Mouse (Mus musculus) liver, postnatal 0 days (tissue): ENCODE measurements around the gene Tcf23.
A peak's percentile ranks its signal among the peaks of the same experiment; 100 is the strongest.

Experiments used
- CTCF ChIP-seq: sonication (generic); IDR thresholded peaks from 2 replicates; pipeline ENCODE4 v1.5.1; 2016; ENCODE audit warnings: antibody characterized with exemption, low read depth
- EP300 ChIP-seq: IDR thresholded peaks from 2 replicates; pipeline ENCODE4 v1.6.1; 2016; ENCODE audit warnings: antibody characterized with exemption, low read depth, mild to moderate bottlenecking

DNA sequence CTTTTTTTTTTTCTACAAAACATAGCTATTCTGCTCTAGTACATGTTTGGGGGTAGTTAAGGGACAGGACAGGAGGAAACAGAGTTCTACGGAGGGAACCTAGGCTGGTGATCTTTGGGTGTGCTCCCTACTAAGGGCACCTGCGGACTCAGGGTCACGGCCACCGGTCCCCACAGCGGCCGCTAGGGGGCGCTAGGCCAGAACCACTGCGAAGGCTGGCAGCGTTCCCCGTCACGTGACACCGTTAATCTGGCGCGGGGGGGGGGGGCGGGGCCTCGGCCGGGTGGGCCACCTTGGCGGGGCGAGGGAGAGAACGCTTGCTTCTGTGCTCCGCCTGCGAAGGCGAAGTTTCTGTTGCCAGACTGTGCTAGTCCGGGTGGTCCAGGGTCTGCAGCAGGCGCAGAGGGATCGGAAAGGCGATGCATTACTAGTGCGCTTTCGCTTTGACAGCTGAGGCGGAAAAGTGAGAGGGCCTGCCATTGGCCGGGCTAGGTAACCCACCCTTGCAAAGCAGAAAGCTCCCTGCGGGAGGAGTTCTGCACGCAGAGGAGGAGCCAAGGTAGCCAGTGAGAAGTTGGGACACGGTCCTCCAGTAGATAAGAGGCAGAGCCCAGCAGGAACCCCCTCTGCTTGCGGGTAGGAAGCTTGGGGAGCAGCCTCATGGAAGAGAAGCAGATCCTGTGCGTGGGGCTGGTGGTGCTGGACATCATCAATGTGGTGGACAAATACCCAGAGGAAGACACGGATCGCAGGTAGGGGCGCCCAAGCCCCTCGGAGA, 47.0 kb upstream of the Tcf23 start, which contains the start of gene Khk:
- TF ChIP-seq CTCF, result peak; percentile 94
- peak; percentile 47 for TF ChIP-seq EP300
